Mouse (Mus musculus): ENCODE results near the gene Pam. TPM values are rescaled to one million over a fixed set of nuclear protein-coding genes. Genes with fewer than 3 reads are reported as not detected.

The Pam gene
- total RNA-seq (2023) = 10 to 100 TPM; 16.2 to 18.6 TPM

GRCm38 (mm10) chr1:98095246-98095990 lies at the start of gene Pam:
TSS of gene Pam (minus strand) at chr1:98095646.

GRCm38 (mm10) chr1:97769904-97770753 lies 325.3 kb downstream of the Pam start, which contains the start of the genes Gin1 and Ppip5k2:
TSS of gene Gin1 (plus strand) at chr1:97770172.
TSS of gene Ppip5k2 (minus strand) at chr1:97770411.

All from T-cell, adult 66 days (primary cell).